Mouse (Mus musculus) lung, adult 2 months (tissue): ENCODE results near the gene Nek7. TPM values are rescaled to one million over a fixed set of nuclear protein-coding genes. Genes with fewer than 3 reads are reported as not detected.

Experiments
- DNase-seq: peaks from one replicate; pipeline ENCODE4 v3.0.0; 2022
- H3K4me1 ChIP-seq: fragments of 200-500 bp; 2 replicates; pipeline ENCODE4 v1.6.1; 2011; ENCODE audit warnings: low read length; ENCODE audit not compliant: control insufficient read depth, insufficient read depth
- H3K4me3 ChIP-seq: fragments of 200-500 bp; replicated peaks from 2 replicates; pipeline ENCODE3; 2011; ENCODE audit warnings: low read depth, mild to moderate bottlenecking, control low read depth, low read length; ENCODE audit errors: extremely low read depth
- CTCF ChIP-seq: fragments of 200-500 bp; IDR thresholded peaks from 2 replicates; pipeline ENCODE4 v1.5.1; 2011; ENCODE audit warnings: mild to moderate bottlenecking, low read length, control low read depth; ENCODE audit not compliant: insufficient read depth
- POLR2A ChIP-seq: fragments of 200-500 bp; IDR thresholded peaks from 2 replicates; pipeline ENCODE4 v1.6.1; 2011; ENCODE audit warnings: low read depth, mild to moderate bottlenecking, control low read depth, low read length, borderline replicate concordance; ENCODE audit errors: extremely low read depth
- WGBS: fragments of 180-500 bp; shearing (Covaris S2); methylation state at CpG from one replicate; pipeline ENCODE4 v1.1.7; 2018; 5-methylcytosine and 5-hydroxymethylcytosine counted together
- polyA plus RNA-seq: library from polyadenylated mRNA; depleted of rRNA; stranded (reverse); fragments of >200 nt; gene quantifications from 2 replicates; pipeline ENCODE4 v1.2.3, GENCODE M21; 2012; rRNA removed

Nek7 gene
- polyA plus RNA-seq, 1 experiment = 17.3 TPM

- H3K4me1 ChIP-seq = no peaks in the 10 kb centered on the region
- H3K4me3 ChIP-seq = no peak overlapping the region
- WGBS = 47% methylated on average over 15 of the region's 15 CpGs
- DNase-seq = no peak
- TF ChIP-seq CTCF (no peak), POLR2A (no peak)
These were observed 171.1 kb downstream of the Nek7 start for GRCm38 (mm10) chr1:138448635-138449475.

- WGBS = 86% methylated on average over 1 of the region's 1 CpGs
These were observed 173.1 kb downstream of the Nek7 start for GRCm38 (mm10) chr1:138446846-138447245.

More at GRCm38 (mm10) chr1:138446846-138447245, 173.1 kb downstream of the Nek7 start:
- Histone ChIP-seq H3K4me1 (no peaks in the 10 kb centered on the region), H3K4me3 (no peak overlapping the region)
- no peak for TF ChIP-seq CTCF
- no peak for TF ChIP-seq POLR2A
- no peak for DNase-seq

Other genes starting within 250 kb of the Nek7 start
- gene Lhx9, start 228.4 kb upstream of the Nek7 start, polyA plus RNA-seq = not detected in 2 replicates
- gene 2310009B15Rik, start 236.7 kb upstream of the Nek7 start, polyA plus RNA-seq = 20.2 and 20.6 TPM in 2 replicates